Mouse (Mus musculus) cerebellum, adult 11-12 months (tissue): ENCODE results near the gene Tmigd1.
"Not testable (repeated sequence)": the region's sequence is repeated elsewhere in the genome, so short reads cannot be mapped to it uniquely, and the experiment has no call there.

Experiments used
- DNase-seq: peaks from one replicate; pipeline ENCODE4 v3.0.0; 2022

Tmigd1 gene

DNA sequence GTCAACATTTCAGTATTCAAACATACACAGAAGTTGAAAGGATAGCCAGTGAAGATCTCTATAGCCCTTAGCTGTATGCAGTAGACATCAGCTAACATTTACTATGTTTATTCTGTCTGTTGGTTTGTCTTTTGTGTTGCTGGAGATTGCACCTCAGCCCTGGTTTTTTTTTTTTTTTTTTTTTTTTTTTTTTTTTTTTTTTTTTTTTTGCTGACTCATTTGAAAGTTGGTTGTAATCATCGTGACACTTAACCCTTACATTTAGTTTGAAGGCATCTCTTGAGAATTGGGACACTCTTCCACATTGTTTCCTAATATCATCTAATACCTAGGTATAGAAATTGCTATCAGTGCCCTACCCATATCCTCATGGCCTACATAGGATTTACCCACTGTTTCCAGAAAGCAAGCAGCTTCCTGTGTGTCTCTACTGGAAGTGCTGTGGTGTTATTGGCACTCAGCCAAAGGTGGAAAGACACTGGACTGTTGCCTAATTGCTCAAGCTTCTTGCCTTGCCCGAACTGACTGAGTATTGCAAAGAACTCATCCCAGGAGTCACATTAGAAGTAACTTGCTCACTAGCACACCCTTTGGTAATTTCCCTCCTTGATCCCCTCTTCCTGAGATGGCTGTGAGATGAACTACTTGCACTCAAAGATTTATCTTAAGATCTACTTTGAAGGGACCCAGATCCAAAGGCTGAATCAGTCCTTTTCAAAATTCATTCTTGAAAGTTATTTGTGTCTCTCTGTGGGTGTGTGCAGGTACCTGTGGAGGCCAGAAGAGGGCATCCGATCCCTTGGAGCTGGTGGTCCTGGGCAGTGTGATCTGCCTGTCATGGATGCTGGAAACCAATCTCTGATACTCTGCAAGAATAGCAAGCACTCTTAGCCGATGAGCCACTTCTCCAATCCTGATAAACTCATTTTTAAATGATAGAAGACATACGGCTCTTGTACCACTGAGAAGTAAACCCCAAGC lies 1.9 kb upstream of the Tmigd1 start:
- DNase-seq = no peak

DNA sequence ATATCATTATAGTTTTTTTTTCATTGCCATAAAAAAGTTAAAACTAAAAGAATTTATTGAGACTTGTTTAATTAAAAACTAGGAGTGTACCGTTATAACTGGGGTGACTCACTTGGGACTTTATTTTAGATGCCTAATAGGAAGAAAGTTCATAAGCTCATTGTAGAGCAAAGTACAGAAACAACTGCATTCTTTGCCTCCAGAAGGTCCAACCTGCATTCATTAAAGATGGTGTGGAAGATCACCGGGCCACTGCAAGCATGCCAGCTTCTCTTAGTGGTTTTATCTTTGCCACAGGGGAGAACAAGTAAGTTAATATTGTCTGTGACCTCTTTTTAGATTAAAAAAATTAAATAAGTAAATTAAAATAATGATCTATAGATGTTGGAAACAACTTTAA lies 2.4 kb downstream of the Tmigd1 start:
- DNase-seq = no peak

DNA sequence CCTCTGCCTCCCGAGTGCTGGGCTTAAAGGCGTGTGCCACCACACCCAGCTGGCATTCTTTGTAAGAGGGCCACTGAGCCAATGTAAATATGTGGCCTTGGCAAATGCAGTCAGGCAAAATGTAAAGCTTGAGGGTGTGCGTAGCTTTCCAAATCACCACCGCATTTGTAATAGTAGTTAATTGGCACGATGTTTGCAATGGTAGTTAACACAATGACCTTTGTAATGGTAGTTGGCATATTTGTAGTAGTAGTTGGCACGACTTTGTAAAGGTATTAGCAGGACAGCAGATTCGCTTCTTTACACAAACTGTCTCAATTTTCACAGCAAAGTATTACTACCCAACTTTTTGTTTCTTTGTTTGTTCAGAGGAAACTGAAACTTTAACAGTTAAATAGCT lies 6.7 kb downstream of the Tmigd1 start:
- DNase-seq = no peak

DNA sequence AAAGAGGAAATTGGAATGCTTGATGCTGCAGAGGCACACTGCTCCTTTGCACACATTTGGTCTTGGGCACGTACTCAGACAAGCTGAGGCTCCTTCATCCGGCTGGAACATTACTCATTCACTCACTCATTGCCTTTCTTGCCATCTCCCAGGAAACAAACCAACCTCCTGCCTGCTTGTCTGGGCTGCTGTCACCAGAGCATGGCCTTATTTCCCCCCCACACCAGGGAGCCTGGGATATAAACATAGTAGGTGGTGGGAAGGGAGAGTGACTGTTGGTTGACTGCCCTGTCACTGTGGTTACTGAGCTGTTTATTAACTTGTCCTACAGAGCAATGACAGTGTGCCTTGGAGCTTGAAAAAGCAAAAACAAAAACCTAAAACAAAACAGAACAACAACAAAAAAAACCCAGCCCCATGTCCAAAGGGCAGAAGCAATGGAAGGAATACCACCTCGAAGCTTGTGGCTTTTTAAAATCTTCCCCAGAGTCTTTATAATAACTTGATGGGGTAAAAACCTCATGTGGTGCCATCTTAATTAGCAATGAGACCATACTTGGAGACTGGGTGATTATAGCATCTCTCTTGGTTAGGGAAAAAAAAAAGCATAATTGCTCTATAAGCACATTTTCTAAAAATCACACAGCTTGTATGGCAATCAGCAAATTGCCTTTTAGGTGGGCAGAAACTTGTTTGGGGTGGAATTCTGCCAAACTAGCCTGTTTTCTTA lies 9.5 kb downstream of the Tmigd1 start:
- DNase-seq = no peak

DNA sequence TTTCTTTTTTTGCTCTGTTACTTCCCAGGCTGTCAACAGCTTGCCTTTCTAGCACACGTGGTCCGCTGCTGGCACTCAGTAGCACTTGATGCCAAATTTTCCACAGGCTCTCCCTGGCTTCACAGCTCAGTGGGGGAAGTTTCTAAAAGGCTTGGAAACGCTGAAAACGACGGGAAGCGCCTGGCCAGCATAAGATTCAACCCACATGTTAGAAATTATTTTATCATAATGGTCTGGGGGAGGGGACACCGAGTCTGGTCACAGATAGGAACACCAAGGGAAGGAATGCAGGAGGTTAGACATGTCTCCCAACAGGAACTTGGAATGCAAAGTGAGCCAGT lies 10.1 kb downstream of the Tmigd1 start:
- peak; percentile 23 for DNase-seq

DNA sequence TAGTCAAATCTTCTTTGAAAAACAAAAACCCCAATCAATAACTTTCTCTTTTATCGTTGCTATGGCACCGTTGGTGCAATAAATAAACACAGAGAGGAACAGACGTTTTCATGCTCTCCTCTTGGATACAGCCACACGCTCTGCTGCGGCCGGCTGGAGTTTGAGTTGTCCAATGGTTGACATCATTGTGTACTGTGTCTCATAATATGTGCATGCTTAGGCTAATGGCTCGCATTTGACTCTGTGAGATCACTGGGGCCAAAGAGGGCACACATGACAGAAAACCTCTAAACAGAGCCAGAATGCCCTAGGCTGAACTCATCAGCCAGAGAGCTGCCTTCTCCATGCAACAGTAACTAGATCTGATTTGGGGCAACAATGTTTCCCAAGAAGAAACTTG lies 12.4 kb downstream of the Tmigd1 start:
- no peak for DNase-seq

DNA sequence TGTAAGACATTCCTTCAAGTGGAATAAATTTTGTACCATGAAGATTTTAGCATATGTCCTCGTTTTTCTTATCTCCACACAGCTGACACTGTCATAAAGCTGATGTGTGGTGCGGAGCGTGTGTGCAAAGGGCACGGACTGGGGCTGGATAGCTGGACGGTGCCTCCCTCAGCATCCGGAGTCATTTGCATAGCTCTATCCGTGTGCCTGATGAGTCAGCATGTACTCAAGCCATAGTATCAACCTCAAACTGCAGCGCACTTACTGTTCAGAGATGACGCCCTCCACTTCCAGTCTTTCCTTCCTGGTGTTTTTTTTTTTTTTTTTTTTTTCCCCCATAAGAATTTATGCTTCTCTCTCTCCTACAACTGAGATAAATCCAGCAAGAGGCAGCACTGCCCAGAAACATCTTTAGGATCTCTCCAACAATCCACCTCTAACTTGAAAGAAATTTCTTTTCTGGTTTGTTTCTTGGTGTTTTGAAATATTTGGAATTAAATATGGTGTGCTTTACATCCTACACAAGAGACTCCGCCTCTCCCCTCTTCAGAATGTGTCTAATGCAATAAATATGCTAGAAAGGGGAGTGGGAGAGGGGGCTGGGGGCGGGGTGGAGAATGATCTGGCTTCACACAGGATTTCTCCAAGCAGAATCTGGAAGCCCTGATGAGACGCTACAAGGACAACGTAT lies 14.7 kb downstream of the Tmigd1 start:
- DNase-seq = no peak

DNA sequence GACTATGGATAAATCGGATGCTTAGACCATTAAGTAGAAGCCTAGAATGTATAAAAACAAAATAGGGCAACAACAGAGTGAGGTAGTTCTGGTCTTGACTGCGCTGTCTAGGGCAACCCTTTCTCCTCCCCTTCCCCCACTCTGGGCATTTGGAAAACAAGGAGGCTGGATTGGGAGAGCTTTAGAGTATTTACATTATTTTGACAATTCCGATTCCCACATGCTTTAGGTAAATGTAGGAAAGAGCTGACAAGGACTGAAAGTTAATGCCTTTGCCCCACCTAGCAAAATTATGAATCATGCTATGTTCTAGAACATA lies 15.2 kb downstream of the Tmigd1 start:
- no peak for DNase-seq

DNA sequence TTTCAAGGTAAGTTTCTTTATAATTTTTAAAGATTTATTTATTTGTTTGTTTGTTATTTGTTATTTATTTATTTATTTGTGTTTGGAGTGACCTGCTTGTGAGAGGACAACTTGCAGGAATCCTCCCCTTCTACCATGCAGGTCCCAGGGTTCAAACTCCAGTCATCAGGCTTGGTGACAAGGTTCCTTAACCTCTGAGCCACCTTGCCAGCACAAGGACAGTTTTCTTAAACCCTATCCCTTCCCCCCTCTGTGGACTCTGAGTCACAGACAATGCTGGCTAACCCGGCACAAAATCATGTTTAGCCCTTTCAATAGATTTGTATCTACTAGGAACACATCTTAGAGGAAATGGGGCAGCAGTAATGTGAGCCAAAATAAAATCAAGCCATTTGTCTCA lies 18.6 kb downstream of the Tmigd1 start:
- no peak for DNase-seq

DNA sequence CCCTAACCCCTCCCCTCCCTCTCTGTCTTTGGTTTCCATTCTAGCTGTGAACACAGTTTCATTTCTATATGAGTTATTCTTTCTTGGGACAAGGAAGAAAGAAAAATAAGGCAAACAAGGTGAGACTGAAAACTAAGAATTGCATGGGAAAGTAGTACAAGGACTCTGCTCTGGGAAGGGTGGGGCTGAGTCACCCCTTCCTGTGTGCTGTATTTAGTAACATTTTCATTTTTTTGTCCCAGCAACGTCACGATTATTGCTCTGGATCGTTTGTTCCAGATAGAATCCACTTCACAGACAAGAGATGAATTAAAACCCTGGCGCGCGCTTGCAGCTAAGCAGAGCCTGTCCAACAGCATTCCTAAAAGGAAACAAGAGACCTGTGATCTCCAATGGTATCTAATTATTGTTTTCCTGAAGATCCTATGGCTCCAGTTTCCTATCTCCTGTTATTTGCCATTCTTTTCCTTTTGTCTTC lies 22.8 kb downstream of the Tmigd1 start, which contains the start of gene Blmh:
Gene Blmh (plus strand): TSS at position 51 of the 478 bp plus-strand sequence.
- no peak for DNase-seq

DNA sequence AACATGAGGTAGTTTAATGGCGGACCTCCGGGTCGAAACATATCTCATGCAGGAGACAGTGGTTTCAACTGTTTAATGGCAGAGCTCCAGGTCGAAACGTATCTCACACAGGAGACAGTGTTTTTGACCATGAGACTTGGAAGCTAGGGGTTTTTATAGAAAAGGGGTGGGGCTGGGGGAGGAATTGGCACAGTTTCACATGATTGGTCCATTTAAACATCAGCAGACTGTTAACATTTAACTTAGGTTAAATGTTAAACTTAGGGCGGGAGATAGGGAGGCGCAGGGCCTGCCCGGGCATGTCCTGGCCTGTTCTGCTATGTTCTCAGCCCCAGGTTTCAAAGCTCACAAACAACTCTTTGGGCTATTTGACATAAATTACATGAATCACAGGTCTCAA lies 26.6 kb downstream of the Tmigd1 start:
- not testable (repeated sequence) for DNase-seq

DNA sequence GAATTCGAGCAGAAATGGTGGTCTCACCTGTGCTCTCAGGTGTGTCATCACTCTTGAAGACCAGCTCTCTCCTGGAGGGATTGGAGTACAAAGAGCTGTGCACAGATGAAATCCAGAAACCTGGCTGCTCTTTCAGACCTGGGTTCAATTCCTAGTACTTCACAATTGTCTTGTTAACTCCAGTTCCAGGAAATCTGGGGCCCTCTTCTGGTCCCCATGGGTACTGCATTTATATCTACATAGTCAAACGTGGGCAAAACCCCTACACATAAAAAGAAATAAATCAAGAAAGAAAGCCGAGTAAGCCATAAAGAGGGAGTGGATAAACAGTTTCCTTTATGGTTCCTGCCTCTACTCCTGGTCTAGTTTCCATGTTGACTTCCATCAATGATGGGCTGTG lies 31.2 kb downstream of the Tmigd1 start:
- DNase-seq = no peak

DNA sequence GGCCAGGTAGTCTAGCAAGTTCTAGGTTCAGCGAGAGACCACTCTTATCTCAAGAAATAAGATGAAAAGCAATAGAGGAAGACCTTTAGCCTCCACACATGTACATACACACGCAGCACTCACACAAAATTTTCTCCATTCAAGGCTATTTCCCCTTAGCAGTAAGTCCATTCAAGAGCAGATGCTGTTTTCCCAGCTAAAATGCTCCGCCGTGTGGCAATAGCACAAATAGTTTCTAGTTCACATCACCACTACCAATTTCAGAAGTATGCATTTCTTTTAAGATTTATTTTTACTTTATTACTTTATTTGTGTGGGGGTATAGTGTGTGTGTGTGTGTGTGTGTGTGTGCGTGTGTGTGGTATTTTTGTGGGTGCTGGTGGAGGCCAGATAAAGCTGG lies 34.6 kb downstream of the Tmigd1 start:
- DNase-seq = no peak

DNA sequence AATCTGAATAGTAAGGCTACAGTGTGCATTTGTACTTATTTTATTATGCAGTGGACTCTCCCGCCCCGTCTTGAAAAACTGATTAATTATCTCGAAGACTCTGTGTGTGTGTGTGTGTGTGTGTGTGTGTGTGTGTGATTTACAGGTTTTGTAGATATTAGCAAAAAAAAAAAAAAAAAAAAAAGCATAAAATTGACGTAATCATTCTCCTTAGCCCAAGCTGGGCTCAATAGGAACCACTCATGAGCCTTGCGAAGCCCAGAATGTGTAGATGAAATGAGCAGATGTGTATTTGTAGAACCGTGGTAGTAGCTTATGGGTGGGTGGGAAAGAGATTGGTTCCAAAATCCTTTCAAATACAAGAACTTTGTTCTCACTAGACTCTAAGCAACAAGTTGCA lies 42.9 kb downstream of the Tmigd1 start:
- DNase-seq = no peak

DNA sequence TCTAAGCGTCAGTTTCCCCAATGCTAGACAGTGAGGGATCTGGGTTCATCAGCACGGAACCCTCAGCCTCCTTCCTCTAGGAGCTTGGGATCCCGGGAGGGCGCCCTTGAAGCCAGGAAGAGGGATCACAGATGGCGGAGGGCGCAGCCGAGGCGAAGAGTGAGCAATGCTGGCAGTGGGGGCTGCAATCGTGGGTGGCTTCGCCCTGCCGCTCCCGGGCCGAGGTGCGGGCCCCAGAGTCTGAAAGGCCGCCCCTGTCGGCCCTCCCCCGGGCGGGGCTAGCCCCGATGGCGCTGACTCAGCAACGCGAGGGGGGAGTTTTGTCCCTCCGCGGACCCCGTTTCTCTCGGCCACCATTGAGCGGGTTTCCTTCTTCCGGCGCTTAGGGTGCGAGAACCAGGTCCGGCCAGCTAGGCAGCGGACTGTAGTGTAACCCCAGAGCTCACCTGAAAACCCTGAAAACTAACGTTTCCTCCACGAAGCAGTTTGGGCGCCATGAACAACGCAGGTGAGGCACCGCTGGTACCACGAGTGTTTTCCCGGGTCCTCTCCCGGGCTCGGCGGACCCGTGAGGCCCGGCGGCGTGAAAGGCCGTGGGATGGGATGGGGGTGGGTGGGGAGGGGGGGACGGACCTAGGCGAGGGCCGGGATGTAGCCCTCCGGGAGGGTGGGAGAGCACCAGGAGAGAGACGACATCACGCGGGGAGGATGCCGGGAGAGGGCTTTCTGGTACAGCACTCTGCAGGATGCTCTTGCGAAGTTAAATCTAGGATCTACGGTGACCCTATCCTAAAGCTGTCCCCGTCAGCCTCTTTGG lies 43.6 kb downstream of the Tmigd1 start:
- peak; percentile 90 for DNase-seq

DNA sequence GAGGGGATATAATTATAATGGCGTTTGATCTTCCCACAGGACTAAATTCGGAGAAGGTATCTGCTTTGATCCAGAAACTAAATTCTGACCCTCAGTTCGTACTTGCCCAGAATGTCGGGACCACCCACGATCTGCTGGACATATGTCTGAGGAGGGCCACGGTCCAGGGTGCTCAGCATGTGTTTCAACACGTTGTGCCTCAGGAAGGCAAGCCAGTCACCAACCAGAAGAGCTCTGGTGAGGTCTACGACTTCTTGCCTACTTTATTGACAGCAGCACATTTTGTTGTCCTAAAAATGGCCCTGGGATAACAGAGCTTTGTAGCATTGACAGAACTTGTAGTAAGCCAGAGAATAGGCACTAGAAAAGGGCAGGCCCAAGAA lies 44.2 kb downstream of the Tmigd1 start:
- DNase-seq = peak; percentile 34

DNA sequence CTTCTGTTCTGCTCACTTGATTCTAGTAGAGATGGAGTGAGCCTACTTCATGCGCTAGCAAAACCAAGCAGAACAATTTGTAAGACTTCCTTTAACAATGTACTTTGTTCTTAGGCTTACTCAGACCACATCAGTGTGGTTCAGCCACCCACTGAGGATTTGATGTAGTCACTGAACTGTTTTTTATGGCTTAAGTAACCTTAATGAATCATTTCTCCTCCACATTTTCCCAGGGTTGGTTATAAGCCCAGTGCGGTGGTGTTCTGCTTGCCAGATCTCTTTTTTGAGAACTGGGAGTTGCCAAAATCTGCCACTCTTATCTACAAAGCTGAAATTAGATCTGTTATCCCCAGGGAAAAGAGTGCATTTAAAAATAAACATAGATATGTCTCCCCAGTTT lies 51.6 kb downstream of the Tmigd1 start:
- DNase-seq = no peak

DNA sequence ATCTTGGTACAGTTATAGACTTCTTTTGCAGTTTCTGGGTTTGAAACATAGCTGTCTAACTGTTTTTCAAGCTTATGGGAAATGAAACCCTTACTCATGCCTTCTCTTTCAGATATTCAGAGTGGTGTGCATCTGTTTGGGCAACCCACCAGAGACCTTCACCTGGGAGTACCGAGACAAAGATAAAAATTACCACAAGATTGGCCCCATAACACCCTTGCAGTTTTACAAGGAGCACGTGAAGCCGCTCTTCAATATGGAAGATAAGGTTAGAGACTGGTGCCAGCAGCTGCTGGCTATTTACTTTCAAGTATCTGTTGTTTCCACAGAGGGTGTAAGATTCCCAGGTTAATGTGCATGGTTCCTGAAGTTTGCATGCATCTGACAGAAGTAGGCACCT lies 63.7 kb downstream of the Tmigd1 start:
- no peak for DNase-seq
